Mouse (Mus musculus): ENCODE measurements around the gene Slc35b2. TPM values are rescaled to one million over a fixed set of nuclear protein-coding genes. Genes with fewer than 3 reads are reported as not detected.

Gene Slc35b2
- total RNA-seq, 2 experiments from 2014 or later, result 34.5 to 36.8 TPM

GRCm38 (mm10) chr17:45597787-45598186, 34.1 kb downstream of the Slc35b2 start:
- intact Hi-C loops (cut with DNase I), result loop anchor here (2.0 kb wide), 2 partner anchors 17 to 21 kb away; no protein-coding TSS in a partner anchor

DNA sequence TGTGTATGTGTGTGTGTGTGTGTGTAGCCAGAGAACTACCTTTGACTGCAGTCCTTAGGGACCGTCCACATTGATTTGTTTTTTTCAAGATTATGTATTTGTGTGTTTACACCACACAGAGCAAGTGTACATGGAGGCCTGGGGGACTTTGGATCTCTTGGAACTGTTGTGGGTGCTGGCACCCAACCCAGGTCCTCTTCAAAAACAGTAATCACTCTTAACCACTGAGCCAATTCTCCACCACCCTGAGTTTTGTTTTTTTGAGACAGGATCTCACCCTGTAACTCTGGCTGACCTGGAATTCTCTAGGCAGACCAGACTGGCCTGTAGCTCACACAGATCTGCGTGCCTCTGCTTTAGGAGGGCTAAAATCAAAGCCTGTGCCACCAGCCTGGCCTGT, 34.7 kb downstream of the Slc35b2 start:
- intact Hi-C loops (cut with DNase I), result no loop called here
- no peak for DNase-seq

More at GRCm38 (mm10) chr17:45597787-45598186, 34.1 kb downstream of the Slc35b2 start:
- DNase-seq, result peak in 1 of 2 experiments; percentile 67

DNA sequence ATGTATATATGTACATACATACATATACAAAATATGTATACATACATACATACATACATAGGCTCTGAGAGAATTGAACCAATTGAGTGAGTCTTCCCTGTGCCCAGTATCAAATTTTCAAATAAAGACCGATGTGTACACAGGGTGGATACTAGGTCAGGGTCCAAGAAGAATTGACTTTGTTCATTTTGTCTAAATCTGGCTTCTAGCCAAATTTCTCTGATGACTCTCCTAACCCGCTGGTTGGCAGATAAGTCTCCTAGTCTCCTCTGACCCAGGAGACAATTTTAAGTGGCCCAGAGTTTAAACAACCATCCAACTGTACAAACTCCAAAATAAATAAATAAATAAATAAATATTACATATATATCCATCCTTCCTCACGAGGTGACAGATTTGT, 35.2 kb downstream of the Slc35b2 start:
- DNase-seq, result no peak
- intact Hi-C loops (cut with DNase I), result no loop called here

DNA sequence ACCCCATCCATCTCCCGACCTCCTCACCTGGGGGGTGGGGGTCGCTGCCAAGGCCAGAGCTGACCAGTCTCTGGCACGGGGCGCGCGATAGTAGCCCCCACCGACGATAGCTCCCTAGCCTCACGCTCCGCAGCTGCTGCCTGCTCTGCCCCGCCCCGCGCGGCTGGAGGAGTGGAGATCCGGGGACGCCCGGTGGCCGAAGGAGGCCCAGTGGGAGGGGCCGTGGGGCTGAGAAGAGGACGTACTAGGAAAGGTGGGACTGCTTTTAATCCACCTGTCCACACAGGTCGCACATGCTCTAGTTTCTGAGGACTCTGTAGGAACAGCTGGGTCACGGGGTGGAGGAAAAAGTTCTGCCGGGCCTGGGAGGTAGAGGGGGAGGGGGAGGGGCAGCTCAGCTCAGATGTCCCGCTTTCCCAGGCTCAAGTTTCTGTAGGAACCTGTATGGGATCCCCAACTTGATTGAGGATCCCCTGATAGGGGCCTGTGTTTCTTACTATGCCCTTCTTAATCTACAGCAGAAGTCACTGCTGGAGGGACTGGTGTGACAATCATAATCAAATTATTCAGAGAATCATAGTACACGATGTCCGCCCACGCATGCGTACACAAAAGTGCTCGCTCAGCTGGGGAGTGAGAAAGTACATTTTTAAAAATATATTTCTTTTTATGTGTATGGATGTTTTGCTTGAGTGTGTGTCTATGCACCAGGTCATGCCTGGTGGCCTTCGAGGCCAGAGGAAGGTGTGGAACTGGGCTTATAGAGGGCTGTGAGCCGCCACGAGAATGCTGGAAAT, 36.0 kb downstream of the Slc35b2 start, which contains the start of gene Slc29a1:
Gene Slc29a1 (minus strand): TSS at position 161 of the 797 bp plus-strand sequence.
- intact Hi-C loops (cut with DNase I), result no loop called here
- peak; percentile 75 to 81 for DNase-seq

GRCm38 (mm10) chr17:45600267-45600666, 36.6 kb downstream of the Slc35b2 start:
- no peak for DNase-seq
- intact Hi-C loops (cut with DNase I), result no loop called here

GRCm38 (mm10) chr17:45601325-45601724, 37.7 kb downstream of the Slc35b2 start:
- intact Hi-C loops (cut with DNase I), result no loop called here
- DNase-seq, result no peak

DNA sequence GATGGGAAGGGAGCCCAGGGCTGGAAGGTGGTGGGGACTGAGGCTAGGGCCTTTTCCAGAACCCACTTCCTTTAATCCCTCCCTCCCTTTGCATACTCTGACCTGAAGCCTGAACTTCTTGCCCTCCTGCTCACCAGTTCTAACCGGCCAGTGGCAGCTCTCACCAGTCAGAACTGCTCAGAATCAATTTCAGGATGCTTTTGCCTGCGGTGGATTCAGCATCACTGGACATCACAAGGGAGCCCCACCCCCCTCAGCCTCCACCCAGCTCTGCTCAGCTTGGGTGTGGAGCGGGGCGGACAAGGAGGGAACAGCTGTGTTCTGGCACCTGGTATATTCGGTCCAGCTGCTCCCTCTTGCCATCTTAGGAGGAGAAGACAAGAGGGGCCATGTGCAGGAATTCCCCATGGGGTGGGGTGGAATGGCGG, 38.2 kb downstream of the Slc35b2 start, which contains the start of gene Mymx:
Gene Mymx (minus strand): TSS at position 226 of the 428 bp plus-strand sequence.
- intact Hi-C loops (cut with DNase I), result no loop called here
- peak in 1 of 2 experiments; percentile 30 for DNase-seq

DNA sequence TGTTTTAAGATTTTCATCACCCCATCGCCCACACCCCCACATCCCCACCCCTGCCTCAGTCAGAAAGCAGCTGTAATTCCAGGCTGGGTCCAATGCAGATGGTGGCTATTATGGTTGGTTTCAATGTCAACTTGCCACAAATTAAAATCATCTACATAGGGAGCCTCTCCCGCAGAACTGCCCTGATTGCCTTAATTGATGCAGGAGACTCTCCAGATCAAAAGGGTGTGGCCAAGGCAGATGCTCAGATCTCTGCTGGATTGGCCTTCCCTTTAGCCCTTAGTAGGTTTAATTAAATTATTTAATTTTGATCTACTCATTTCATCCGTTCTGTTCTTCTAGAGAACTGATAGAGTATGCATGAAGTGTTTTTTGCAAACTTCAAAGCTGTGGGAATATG, 39.3 kb downstream of the Slc35b2 start:
- intact Hi-C loops (cut with DNase I), result no loop called here
- DNase-seq, result no peak

- intact Hi-C loops (cut with DNase I), result no loop called here
- DNase-seq, result no peak
Measured at GRCm38 (mm10) chr17:45606992-45607879, 43.6 kb downstream of the Slc35b2 start.

DNA sequence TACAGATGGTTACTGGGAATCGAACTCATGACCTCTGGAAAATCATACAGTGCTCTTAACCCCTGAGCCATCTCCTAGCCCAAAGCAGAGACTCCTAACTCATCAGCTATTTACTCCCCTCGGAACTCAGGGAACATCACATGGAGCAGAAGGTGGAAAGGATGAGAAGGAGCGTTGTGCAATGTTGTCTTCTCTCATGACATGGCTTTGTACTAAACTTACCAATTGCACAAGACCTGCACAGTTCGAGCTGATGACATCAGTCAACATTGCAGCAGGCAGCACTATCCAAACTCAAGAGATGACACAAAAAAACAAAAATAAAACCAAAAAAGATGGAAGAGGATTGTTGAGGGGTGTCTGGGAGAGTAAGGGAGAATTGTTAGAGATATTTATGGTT, 44.7 kb downstream of the Slc35b2 start:
- intact Hi-C loops (cut with DNase I), result no loop called here

GRCm38 (mm10) chr17:45610144-45610866, 46.6 kb downstream of the Slc35b2 start:
- DNase-seq, result peak; percentile 61 to 62
- intact Hi-C loops (cut with DNase I), result no loop called here

More for the DNA sequence above, 44.7 kb downstream of the Slc35b2 start:
- no peak for DNase-seq

DNA sequence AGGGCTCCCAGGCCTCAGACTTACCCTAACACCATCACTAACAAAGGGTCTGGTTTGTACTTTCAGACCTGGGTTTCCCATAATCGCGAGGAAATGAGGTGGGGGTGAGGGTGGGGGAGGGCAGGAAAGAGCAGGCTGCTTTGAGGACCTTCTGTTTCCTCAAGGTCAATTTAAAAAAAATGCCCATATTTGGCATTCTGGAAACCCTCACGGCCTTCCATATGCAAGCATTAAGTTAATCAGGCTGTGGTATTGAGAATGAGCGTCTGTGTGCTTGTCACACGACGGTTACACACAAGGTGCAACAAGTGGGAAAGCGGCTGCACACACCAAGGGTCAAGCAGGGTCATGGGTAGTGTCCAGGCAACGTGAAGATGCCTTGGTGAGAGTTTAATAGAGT, 48.3 kb downstream of the Slc35b2 start:
- intact Hi-C loops (cut with DNase I), result no loop called here

GRCm38 (mm10) chr17:45612921-45613320, 49.2 kb downstream of the Slc35b2 start:
- peak in 1 of 2 experiments; percentile 20 for DNase-seq
- intact Hi-C loops (cut with DNase I), result no loop called here

More for the DNA sequence above, 48.3 kb downstream of the Slc35b2 start:
- no peak for DNase-seq

GRCm38 (mm10) chr17:45616046-45616650, 52.5 kb downstream of the Slc35b2 start:
- DNase-seq, result no peak
- intact Hi-C loops (cut with DNase I), result no loop called here

- no peak for DNase-seq
- intact Hi-C loops (cut with DNase I), result no loop called here
Measured at GRCm38 (mm10) chr17:45616679-45617078, 53.0 kb downstream of the Slc35b2 start.

Other genes starting within 250 kb of the Slc35b2 start
- gene Cdc5l, start 130.1 kb upstream of the Slc35b2 start, total RNA-seq (2021), result 10 to 100 TPM; 48.4 to 48.7 TPM
- gene Spats1, start 88.5 kb upstream of the Slc35b2 start, total RNA-seq (2021), result under 1 TPM; 0.22 to 0.65 TPM
- 10 to 100 TPM; 19.3 to 20.2 TPM for gene Aars2, start 57.0 kb upstream of the Slc35b2 start, total RNA-seq (2021)
- gene Tcte1, start 40.4 kb upstream of the Slc35b2 start, total RNA-seq (2021), result not detected
- gene Tmem151b, start 14.2 kb upstream of the Slc35b2 start, total RNA-seq (2021), result under 1 TPM; 0.05 to 0.12 TPM
- gene Nfkbie, start 8.2 kb upstream of the Slc35b2 start, total RNA-seq (2021), result 1 to 10 TPM; 1.8 to 2.7 TPM
- gene Hsp90ab1, start 9.4 kb downstream of the Slc35b2 start, total RNA-seq (2021), result 1,000 to 10,000 TPM; 1,000 to 1,054 TPM
- gene Slc29a1, start 35.7 kb downstream of the Slc35b2 start, total RNA-seq (2021), result 10 to 100 TPM; 88.3 to 99.0 TPM
- gene Mymx, start 38.2 kb downstream of the Slc35b2 start, total RNA-seq (2021), result not detected
- not detected for gene Capn11, start 95.5 kb downstream of the Slc35b2 start, total RNA-seq (2021)
- gene Mrpl14, start 122.4 kb downstream of the Slc35b2 start, total RNA-seq (2021), result 100 to 1,000 TPM in 1 of 2 experiments, 10 to 100 TPM in 1; 94.7 to 108 TPM
- gene Tmem63b, start 123.0 kb downstream of the Slc35b2 start, total RNA-seq (2021), result 10 to 100 TPM; 81.4 to 86.9 TPM
- not detected for gene 1600014C23Rik, start 170.0 kb downstream of the Slc35b2 start, total RNA-seq (2021)